Mouse (Mus musculus): ENCODE results near the gene Hoxd12. TPM values are rescaled to one million over a fixed set of nuclear protein-coding genes. Genes with fewer than 3 reads are reported as not detected.

Hoxd12 gene
- polyA plus RNA-seq, 1 experiment from 2014 or later, result 0.12 TPM

DNA sequence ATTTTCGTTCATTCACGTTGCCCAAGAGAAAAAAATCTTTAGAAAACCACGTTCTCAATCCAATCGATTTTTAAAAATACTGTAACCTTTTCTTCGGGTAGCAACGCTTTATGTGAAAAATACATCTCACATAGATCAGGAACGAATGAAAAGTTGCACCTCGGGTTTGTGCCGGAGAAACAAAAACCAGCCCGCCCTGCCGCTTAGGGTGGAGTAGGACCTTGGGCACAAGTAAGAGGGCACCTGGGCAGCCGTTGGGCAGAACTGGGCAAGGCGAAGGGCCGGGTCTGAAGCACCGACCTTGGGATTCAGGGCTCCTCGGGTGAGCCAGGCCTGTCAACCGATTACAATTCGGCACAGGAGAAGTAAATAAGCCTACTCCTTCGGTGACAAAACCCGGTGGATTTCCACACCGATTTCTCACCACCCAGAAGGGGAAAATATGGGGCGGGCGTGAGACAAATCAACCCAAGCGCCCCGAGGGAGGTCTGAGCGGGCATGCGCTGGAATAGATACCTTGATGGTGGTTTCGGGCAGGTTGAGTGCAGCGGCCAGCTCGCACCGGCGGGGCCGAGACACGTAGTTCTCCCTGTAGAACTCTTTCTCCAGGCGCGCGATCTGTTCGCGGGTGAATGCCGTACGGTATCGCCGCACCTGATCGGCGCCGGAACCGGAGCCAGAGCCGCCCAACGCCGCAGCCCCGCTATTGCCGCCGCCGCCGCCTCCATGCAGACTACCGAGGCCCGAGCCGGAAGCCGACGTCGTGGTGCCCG lies 17.4 kb upstream of the Hoxd12 start:
- H3K4me2 ChIP-seq (replicated peaks; ENCODE audit: low read depth), result peak overlapping the region; percentile 41
- H3K36me3 ChIP-seq (ENCODE audit: control insufficient read depth, insufficient read depth), result no peaks in the 10 kb centered on the region
- H3K4me3 ChIP-seq (ENCODE audit: low read depth, low read length), result peak overlapping the region; percentile 27
- peaks cover 94% of the 10 kb centered on the region for H3K27me3 ChIP-seq (replicated peaks; ENCODE audit: control insufficient read depth, insufficient read depth, low read length)
- TF ChIP-seq CTCF (IDR thresholded peaks at IDR 0.05; ENCODE audit: low read depth), result no peak
- 3% methylated on average over 62 of the region's 62 CpGs for WGBS
- no peaks in the 10 kb centered on the region for H3K9me3 ChIP-seq (ENCODE audit: control insufficient read depth)
- no peak overlapping the region for H3K27ac ChIP-seq (ENCODE audit: low read depth, low read length)
- ATAC-seq, result no peak
- no peaks in the 10 kb centered on the region for H3K4me1 ChIP-seq (replicated peaks; ENCODE audit: control insufficient read depth, insufficient read depth, low read length)
- no peak overlapping the region for H3K9ac ChIP-seq (ENCODE audit: low read depth, low read length)

GRCm38 (mm10) chr2:74658024-74658666 lies 16.7 kb upstream of the Hoxd12 start:
- no peak for TF ChIP-seq CTCF (IDR thresholded peaks at IDR 0.05; ENCODE audit: low read depth)
- peak overlapping the region; percentile 41 for H3K4me2 ChIP-seq (replicated peaks; ENCODE audit: low read depth)
- H3K4me1 ChIP-seq (replicated peaks; ENCODE audit: control insufficient read depth, insufficient read depth, low read length), result no peaks in the 10 kb centered on the region
- 5% methylated on average over 15 of the region's 15 CpGs for WGBS
- H3K9ac ChIP-seq (ENCODE audit: low read depth, low read length), result no peak overlapping the region
- H3K27me3 ChIP-seq (replicated peaks; ENCODE audit: control insufficient read depth, insufficient read depth, low read length), result peaks cover 95% of the 10 kb centered on the region
- H3K27ac ChIP-seq (ENCODE audit: low read depth, low read length), result no peak overlapping the region
- H3K36me3 ChIP-seq (ENCODE audit: control insufficient read depth, insufficient read depth), result no peaks in the 10 kb centered on the region
- no peak for ATAC-seq
- peak overlapping the region; percentile 27 for H3K4me3 ChIP-seq (ENCODE audit: low read depth, low read length)
- no peaks in the 10 kb centered on the region for H3K9me3 ChIP-seq (ENCODE audit: control insufficient read depth)

DNA sequence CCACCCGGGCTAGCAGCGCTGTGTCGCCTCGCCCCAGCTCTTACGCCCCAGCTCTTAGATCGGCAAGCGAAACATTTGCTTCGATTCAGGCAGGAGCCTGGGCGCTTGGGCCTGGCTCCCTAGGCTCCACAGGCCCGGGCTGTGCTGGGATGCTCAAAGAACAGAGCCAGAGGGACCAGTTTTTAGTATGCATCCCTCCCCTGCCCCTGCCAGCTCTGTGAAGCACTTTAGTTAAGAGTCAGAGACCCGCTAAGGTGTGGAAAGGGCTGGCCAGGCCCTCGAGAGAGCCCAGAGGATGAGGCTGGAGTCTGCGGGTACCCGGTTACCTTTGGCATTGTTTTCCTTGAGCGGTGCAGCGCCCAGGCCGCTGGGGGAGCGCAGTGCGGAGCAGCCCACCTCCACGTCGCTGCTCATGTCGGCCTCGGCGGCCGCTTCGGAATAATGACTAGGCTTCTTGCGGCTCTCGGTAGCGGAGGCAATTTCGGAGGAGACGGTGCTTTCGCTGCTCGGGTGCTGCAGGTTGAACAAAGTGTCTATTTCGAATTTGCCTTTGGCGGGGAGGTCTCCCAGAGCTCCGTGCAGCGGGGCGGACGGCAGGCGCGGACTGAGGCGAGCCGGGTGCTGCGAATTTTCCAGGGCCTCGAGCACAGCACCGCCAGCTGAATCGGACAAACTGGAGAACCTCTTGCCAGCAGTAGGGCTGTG lies 16.0 kb upstream of the Hoxd12 start:
- Histone ChIP-seq H3K9ac (ENCODE audit: low read depth, low read length) (no peak overlapping the region), H3K4me1 (replicated peaks; ENCODE audit: control insufficient read depth, insufficient read depth, low read length) (no peaks in the 10 kb centered on the region), H3K4me2 (replicated peaks; ENCODE audit: low read depth) (no peak overlapping the region), H3K9me3 (ENCODE audit: control insufficient read depth) (no peaks in the 10 kb centered on the region), H3K27ac (ENCODE audit: low read depth, low read length) (no peak overlapping the region), H3K36me3 (ENCODE audit: control insufficient read depth, insufficient read depth) (no peaks in the 10 kb centered on the region), H3K4me3 (ENCODE audit: low read depth, low read length) (peak overlapping the region; percentile 9; the same call in 1 of the 2 replicates), H3K27me3 (replicated peaks; ENCODE audit: control insufficient read depth, insufficient read depth, low read length) (peaks cover 98% of the 10 kb centered on the region)
- ATAC-seq, result no peak
- WGBS, result 3% methylated on average over 47 of the region's 47 CpGs
- no peak for TF ChIP-seq CTCF (IDR thresholded peaks at IDR 0.05; ENCODE audit: low read depth)

GRCm38 (mm10) chr2:74659507-74660005 lies 15.3 kb upstream of the Hoxd12 start, which contains the start of gene Evx2:
TSS of gene Evx2 (minus strand) at chr2:74659557.
- no peak for TF ChIP-seq CTCF (IDR thresholded peaks at IDR 0.05; ENCODE audit: low read depth)
- no peaks in the 10 kb centered on the region for H3K4me1 ChIP-seq (replicated peaks; ENCODE audit: control insufficient read depth, insufficient read depth, low read length)
- no peak within 1 kb of the TSS for H3K4me2 ChIP-seq (replicated peaks; ENCODE audit: low read depth)
- peaks cover 98% of the 10 kb centered on the region for H3K27me3 ChIP-seq (replicated peaks; ENCODE audit: control insufficient read depth, insufficient read depth, low read length)
- H3K27ac ChIP-seq (ENCODE audit: low read depth, low read length), result no peak within 1 kb of the TSS
- ATAC-seq, result no peak
- H3K9me3 ChIP-seq (ENCODE audit: control insufficient read depth), result no peaks in the 10 kb centered on the region
- peak within 1 kb of the TSS; percentile 9; the same call in 1 of the 2 replicates for H3K4me3 ChIP-seq (ENCODE audit: low read depth, low read length)
- no peaks in the 10 kb centered on the region for H3K36me3 ChIP-seq (ENCODE audit: control insufficient read depth, insufficient read depth)
- WGBS, result 4% methylated on average over 28 of the region's 28 CpGs
- no peak within 1 kb of the TSS for H3K9ac ChIP-seq (ENCODE audit: low read depth, low read length)

- Histone ChIP-seq H3K9me3 (ENCODE audit: control insufficient read depth) (no peaks in the 10 kb centered on the region), H3K36me3 (ENCODE audit: control insufficient read depth, insufficient read depth) (no peaks in the 10 kb centered on the region), H3K9ac (ENCODE audit: low read depth, low read length) (no peak overlapping the region), H3K4me2 (replicated peaks; ENCODE audit: low read depth) (no peak overlapping the region), H3K27me3 (replicated peaks; ENCODE audit: control insufficient read depth, insufficient read depth, low read length) (peaks cover 97% of the 10 kb centered on the region), H3K4me1 (replicated peaks; ENCODE audit: control insufficient read depth, insufficient read depth, low read length) (no peaks in the 10 kb centered on the region), H3K27ac (ENCODE audit: low read depth, low read length) (no peak overlapping the region), H3K4me3 (ENCODE audit: low read depth, low read length) (no peak overlapping the region)
- ATAC-seq, result no peak
- 4% methylated on average over 30 of the region's 30 CpGs for WGBS
- TF ChIP-seq CTCF (IDR thresholded peaks at IDR 0.05; ENCODE audit: low read depth), result no peak
Observed at GRCm38 (mm10) chr2:74660421-74661375, 14.1 kb upstream of the Hoxd12 start.
